Mouse (Mus musculus): ENCODE measurements at regions not wholly inside any gene's neighbourhood (a gene's known extent, or its start where the extent isn't known, plus 50 kb on each side); places are given as distances from the start of the nearest gene placed in this dataset. TPM values are rescaled to one million over a fixed set of nuclear protein-coding genes. Genes with fewer than 3 reads are reported as not detected.
A peak's percentile ranks its signal among the peaks of the same experiment; 100 is the strongest.

- no peak for DNase-seq (ENCODE audit: low spot score)
Observed at GRCm38 (mm10) chr2:84266158-84266557, 159.1 kb downstream of the Calcrl start.

GRCm38 (mm10) chr2:84266883-84267554, 158.2 kb downstream of the Calcrl start:
- peak; percentile 36 for DNase-seq (ENCODE audit: low spot score)

- DNase-seq (ENCODE audit: low spot score), result no peak
Observed at GRCm38 (mm10) chr2:84274038-84274724, 151.0 kb downstream of the Calcrl start.

- no peak for DNase-seq (ENCODE audit: low spot score)
Observed at GRCm38 (mm10) chr2:84277181-84277580, 148.0 kb downstream of the Calcrl start.

Small RNA genes in the stretch of these regions (microRNA-seq; reads per million reads assigned to microRNA genes)
- gene Gm25972, result not detected
